Mouse (Mus musculus): Measurements from ENCODE around the gene Btf3. TPM values are rescaled to one million over a fixed set of nuclear protein-coding genes. Genes with fewer than 3 reads are reported as not detected.

Btf3 gene
- polyA plus RNA-seq, 1 experiment = 487 TPM

DNA sequence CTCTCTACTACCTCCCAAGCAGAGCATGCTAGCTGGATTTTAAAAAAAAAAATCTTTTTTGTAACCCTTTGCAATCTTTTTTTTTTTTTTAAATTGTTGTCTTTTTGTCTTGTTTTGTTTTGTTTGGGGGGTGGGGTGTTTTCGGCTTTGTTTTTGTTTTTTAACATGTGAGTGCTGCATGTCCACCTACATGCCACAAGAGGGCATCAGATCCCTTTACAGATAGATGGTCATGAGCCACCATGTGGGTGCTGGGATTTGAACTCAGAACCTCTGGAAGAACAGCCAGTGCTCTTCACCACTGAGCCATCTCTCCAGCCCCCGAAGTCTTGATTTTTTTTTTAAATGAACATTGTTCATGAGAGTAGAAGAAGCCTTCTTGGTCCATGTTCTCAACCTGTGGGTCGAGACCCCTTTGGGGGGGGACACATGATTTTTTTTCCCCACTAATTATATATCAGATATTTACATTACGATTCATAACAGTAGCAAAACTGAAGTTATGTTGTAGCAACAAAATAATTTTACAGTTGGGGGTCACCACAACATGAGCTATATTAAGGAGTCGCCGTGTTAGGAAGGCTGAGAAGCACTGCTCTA, 18.8 kb downstream of the Btf3 start:
- WGBS = 92% methylated on average over 6 of the region's 6 CpGs
- Histone ChIP-seq H3K4me3 (ENCODE audit: insufficient read depth, low read depth, low read length) (no peak overlapping the region), H3K4me1 (ENCODE audit: control insufficient read depth, insufficient read depth, low read length) (peaks cover 4% of the 10 kb centered on the region; the same call in 1 of the 2 replicates), H3K27ac (ENCODE audit: insufficient read depth, low read depth, low read length) (no peak overlapping the region)
- no peak for TF ChIP-seq CTCF (IDR thresholded peaks at IDR 0.05; ENCODE audit: insufficient read depth, low read depth, low read length)
- TF ChIP-seq POLR2A (IDR thresholded peaks at IDR 0.05; ENCODE audit: insufficient read depth, low read depth, low read length) = no peak

DNA sequence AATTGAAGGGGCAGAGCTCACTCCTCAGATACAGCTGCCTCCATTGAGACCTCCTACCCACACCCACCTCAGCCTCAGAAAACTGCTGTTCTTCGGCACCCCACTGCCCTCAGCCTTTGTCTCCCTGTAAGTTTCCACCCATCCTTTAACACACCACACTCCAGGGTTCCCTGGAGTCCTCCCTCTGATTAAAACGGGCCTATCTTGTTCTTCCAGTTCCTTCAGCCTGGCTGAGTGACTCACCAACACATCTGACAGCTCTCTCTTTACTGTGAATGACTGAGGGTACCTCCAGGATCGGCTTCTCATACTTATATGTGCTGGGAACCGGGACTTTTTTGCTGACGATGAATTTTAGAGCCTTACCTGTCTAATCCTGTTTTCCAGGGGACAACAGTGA, 20.7 kb downstream of the Btf3 start:
- Histone ChIP-seq H3K4me3 (ENCODE audit: insufficient read depth, low read depth, low read length) (no peak overlapping the region), H3K4me1 (ENCODE audit: control insufficient read depth, insufficient read depth, low read length) (peaks cover 4% of the 10 kb centered on the region; the same call in 1 of the 2 replicates), H3K27ac (ENCODE audit: insufficient read depth, low read depth, low read length) (no peak overlapping the region)
- WGBS = 40% methylated on average over 5 of the region's 5 CpGs
- no peak for TF ChIP-seq CTCF (IDR thresholded peaks at IDR 0.05; ENCODE audit: insufficient read depth, low read depth, low read length)
- TF ChIP-seq POLR2A (IDR thresholded peaks at IDR 0.05; ENCODE audit: insufficient read depth, low read depth, low read length) = no peak

DNA sequence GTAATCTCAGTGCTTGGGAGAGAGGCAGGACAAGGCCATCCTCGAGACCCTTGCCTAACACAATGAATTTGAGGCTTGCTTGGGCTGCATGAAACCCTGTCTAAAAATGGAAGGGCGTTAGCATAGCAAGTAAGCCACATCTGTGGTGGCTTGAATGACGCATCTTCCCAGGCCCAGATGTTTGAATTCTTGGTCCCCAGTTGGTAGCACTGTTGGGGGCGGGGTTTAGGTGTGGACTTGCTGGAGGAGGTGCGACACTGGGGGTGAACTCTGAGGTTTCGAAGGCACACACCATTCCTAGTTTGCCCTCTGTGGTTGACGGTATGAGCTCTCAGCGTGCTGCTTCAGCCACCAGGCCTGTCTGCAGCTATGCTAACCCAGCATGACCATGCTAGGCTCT, 25.1 kb downstream of the Btf3 start:
- Histone ChIP-seq H3K4me3 (ENCODE audit: insufficient read depth, low read depth, low read length) (no peak overlapping the region), H3K27ac (ENCODE audit: insufficient read depth, low read depth, low read length) (no peak overlapping the region), H3K4me1 (ENCODE audit: control insufficient read depth, insufficient read depth, low read length) (peaks cover 4% of the 10 kb centered on the region; the same call in 1 of the 2 replicates)
- WGBS = 90% methylated on average over 8 of the region's 8 CpGs
- no peak for TF ChIP-seq POLR2A (IDR thresholded peaks at IDR 0.05; ENCODE audit: insufficient read depth, low read depth, low read length)
- no peak for TF ChIP-seq CTCF (IDR thresholded peaks at IDR 0.05; ENCODE audit: insufficient read depth, low read depth, low read length)

- no peak overlapping the region for H3K4me3 ChIP-seq (ENCODE audit: insufficient read depth, low read depth, low read length)
- H3K4me1 ChIP-seq (ENCODE audit: control insufficient read depth, insufficient read depth, low read length) = no peaks in the 10 kb centered on the region
- no peak overlapping the region for H3K27ac ChIP-seq (ENCODE audit: insufficient read depth, low read depth, low read length)
- no peak for TF ChIP-seq POLR2A (IDR thresholded peaks at IDR 0.05; ENCODE audit: insufficient read depth, low read depth, low read length)
- TF ChIP-seq CTCF (IDR thresholded peaks at IDR 0.05; ENCODE audit: insufficient read depth, low read depth, low read length) = no peak
- WGBS = 46% methylated on average over 2 of the region's 2 CpGs
Measured at GRCm38 (mm10) chr13:98290719-98291118, 26.1 kb downstream of the Btf3 start.

DNA sequence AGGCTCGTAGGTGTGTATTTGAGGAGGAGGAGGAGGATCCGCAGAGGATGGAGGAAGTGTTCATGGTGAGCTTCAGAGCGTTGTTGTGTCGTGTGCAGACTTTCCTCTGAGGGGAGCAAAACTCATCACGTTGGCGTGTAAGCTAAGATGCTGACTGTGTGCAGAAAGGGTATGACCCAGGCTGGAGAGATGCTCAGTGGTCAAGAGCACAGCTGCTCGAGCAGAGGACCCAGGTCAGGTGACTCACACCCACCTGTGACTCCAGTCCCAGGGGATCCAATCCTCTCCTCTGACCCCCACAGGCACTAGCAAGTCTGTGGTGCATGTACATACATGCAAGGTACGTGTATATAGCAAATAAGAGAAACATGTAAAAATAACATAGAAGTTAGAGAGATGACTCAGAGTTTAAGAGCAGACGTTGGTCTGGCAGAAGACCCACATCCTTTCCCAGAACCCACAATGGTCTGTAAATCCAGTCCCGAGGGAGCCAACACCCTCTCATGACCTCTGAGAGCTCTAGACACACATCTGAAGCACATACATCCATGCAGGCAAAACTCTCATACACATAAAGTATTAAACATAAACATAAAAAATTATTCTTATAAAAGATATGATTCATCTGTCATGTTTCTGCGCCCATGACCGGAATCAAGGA, 35.7 kb downstream of the Btf3 start:
- TF ChIP-seq CTCF (IDR thresholded peaks at IDR 0.05; ENCODE audit: insufficient read depth, low read depth, low read length) = no peak
- no peak for TF ChIP-seq POLR2A (IDR thresholded peaks at IDR 0.05; ENCODE audit: insufficient read depth, low read depth, low read length)
- Histone ChIP-seq H3K4me1 (ENCODE audit: control insufficient read depth, insufficient read depth, low read length) (no peaks in the 10 kb centered on the region), H3K27ac (ENCODE audit: insufficient read depth, low read depth, low read length) (no peak overlapping the region), H3K4me3 (ENCODE audit: insufficient read depth, low read depth, low read length) (no peak overlapping the region)
- WGBS = 80% methylated on average over 12 of the region's 12 CpGs

DNA sequence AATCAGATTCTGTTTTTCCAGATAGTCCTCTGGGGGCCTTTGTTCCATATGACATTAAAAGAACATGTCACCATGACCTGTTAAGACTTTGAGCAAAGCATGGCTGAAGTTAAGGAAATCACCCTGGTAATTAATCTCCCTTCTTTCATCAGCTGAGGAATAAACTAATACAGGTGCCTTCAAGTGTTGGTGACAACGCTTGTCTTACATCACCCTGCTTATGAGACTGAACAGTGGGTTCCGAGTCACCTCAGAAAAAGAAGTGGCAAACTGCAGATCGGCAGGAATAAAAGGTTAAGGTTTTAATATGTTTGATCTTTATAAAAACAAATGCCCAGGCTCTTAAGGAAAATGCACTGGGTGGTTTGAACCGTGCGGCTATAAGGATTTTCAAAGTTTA, 37.1 kb downstream of the Btf3 start, which contains the start of gene Gm21976:
Gene Gm21976 (plus strand): TSS at position 202 of the 400 bp plus-strand sequence.
- no peak for TF ChIP-seq CTCF (IDR thresholded peaks at IDR 0.05; ENCODE audit: insufficient read depth, low read depth, low read length)
- TF ChIP-seq POLR2A (IDR thresholded peaks at IDR 0.05; ENCODE audit: insufficient read depth, low read depth, low read length) = no peak
- Histone ChIP-seq H3K4me1 (ENCODE audit: control insufficient read depth, insufficient read depth, low read length) (no peaks in the 10 kb centered on the region), H3K27ac (ENCODE audit: insufficient read depth, low read depth, low read length) (no peak within 1 kb of the TSS), H3K4me3 (ENCODE audit: insufficient read depth, low read depth, low read length) (no peak within 1 kb of the TSS)
- 93% methylated on average over 5 of the region's 5 CpGs for WGBS

- 86% methylated on average over 2 of the region's 2 CpGs for WGBS
Measured at GRCm38 (mm10) chr13:98277501-98277900, 39.3 kb downstream of the Btf3 start.

DNA sequence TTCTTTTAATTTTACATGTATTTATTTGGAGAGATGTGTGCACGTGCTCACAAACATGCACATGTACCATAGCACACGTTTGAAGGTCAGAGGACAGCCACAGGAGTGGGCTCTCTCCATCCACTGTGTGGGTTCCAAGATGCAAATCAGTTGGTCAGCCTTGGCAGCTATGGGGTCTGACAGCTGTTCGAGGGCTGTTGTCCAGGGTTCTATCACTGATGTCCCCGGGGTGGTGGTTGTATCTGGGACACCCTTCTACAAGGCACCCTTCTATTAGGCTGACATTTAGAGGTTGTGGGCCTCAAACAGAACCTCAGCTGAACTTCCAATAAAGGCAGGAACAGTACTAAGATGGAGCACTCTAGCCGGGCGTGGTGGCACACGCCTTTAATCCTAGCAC, 40.6 kb downstream of the Btf3 start:
- no peak overlapping the region for H3K4me3 ChIP-seq (ENCODE audit: insufficient read depth, low read depth, low read length)
- no peak overlapping the region for H3K27ac ChIP-seq (ENCODE audit: insufficient read depth, low read depth, low read length)
- H3K4me1 ChIP-seq (ENCODE audit: control insufficient read depth, insufficient read depth, low read length) = no peaks in the 10 kb centered on the region
- TF ChIP-seq POLR2A (IDR thresholded peaks at IDR 0.05; ENCODE audit: insufficient read depth, low read depth, low read length) (no peak), CTCF (IDR thresholded peaks at IDR 0.05; ENCODE audit: insufficient read depth, low read depth, low read length) (no peak)
- WGBS = 88% methylated on average over 7 of the region's 7 CpGs

More at GRCm38 (mm10) chr13:98277501-98277900, 39.3 kb downstream of the Btf3 start:
- Histone ChIP-seq H3K4me3 (ENCODE audit: insufficient read depth, low read depth, low read length) (no peak overlapping the region), H3K27ac (ENCODE audit: insufficient read depth, low read depth, low read length) (no peak overlapping the region), H3K4me1 (ENCODE audit: control insufficient read depth, insufficient read depth, low read length) (no peaks in the 10 kb centered on the region)
- no peak for TF ChIP-seq POLR2A (IDR thresholded peaks at IDR 0.05; ENCODE audit: insufficient read depth, low read depth, low read length)
- no peak for TF ChIP-seq CTCF (IDR thresholded peaks at IDR 0.05; ENCODE audit: insufficient read depth, low read depth, low read length)

DNA sequence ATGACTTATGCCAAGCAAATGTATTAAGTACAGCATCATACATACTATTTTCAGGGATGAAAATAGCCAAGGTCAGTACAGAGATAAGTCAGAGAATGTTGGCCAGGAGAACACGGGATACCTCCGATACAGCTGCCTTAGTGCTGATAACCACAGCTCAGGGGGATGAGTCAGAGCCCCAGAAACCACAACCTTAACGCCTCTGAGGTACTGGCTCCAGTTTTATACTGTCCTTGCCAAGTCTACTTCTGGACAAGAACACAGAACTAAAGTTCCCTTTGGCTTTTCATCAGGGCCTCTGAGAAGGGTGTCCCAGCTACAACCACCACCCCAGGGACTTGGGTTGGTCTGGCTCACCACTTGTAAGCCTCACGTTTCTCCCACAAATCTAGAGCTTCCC, 41.2 kb downstream of the Btf3 start:
- WGBS = 79% methylated on average over 4 of the region's 4 CpGs
- H3K4me1 ChIP-seq (ENCODE audit: control insufficient read depth, insufficient read depth, low read length) = no peaks in the 10 kb centered on the region
- H3K27ac ChIP-seq (ENCODE audit: insufficient read depth, low read depth, low read length) = no peak overlapping the region
- TF ChIP-seq POLR2A (IDR thresholded peaks at IDR 0.05; ENCODE audit: insufficient read depth, low read depth, low read length) (no peak), CTCF (IDR thresholded peaks at IDR 0.05; ENCODE audit: insufficient read depth, low read depth, low read length) (no peak)
- H3K4me3 ChIP-seq (ENCODE audit: insufficient read depth, low read depth, low read length) = no peak overlapping the region

All from olfactory bulb, adult 2 months (tissue).